Mouse (Mus musculus) limb, embryonic 11.5 days (tissue): Measurements from ENCODE around the gene Prkaca. TPM values are rescaled to one million over a fixed set of nuclear protein-coding genes. Genes with fewer than 3 reads are reported as not detected.

ENCODE experiments used
- ATAC-seq: fragments of 200-750 bp; cut with Nextera tagmentation; 2 replicates; pipeline ENCODE4 v1.8.0; 2017; ENCODE audit warnings: low read depth; ENCODE audit not compliant: insufficient number of reproducible peaks, low FRiP score, low TSS enrichment
- DNase-seq: peaks from one replicate; pipeline ENCODE4 v3.0.0-alpha.2; 2015; ENCODE audit warnings: low spot score
- H3K27ac ChIP-seq: fragments of 300-500 bp; sonication (generic); replicated peaks from 2 replicates; pipeline ENCODE4 v1.5.1; 2014; ENCODE audit warnings: low read depth, mild to moderate bottlenecking, low read length
- H3K27me3 ChIP-seq: fragments of 300-500 bp; sonication (generic); 2 replicates; pipeline ENCODE4 v1.6.1; 2014; ENCODE audit warnings: mild to moderate bottlenecking, low read length, mixed read lengths; ENCODE audit not compliant: control insufficient read depth, insufficient read depth
- H3K36me3 ChIP-seq: fragments of 300-500 bp; sonication (generic); 2 replicates; pipeline ENCODE4 v1.6.1; 2014; ENCODE audit warnings: mild to moderate bottlenecking, low read length, moderate library complexity, mixed read lengths; ENCODE audit not compliant: control insufficient read depth, insufficient read depth
- H3K4me1 ChIP-seq: fragments of 300-500 bp; sonication (generic); 2 replicates; pipeline ENCODE4 v1.6.1; 2014; ENCODE audit warnings: low read length, mixed read lengths; ENCODE audit not compliant: control insufficient read depth, insufficient read depth
- H3K4me2 ChIP-seq: fragments of 300-500 bp; sonication (generic); 2 replicates; pipeline ENCODE4 v1.6.1; 2014; ENCODE audit warnings: low read depth, mild to moderate bottlenecking, moderate library complexity; ENCODE audit not compliant: severe bottlenecking
- H3K4me3 ChIP-seq: fragments of 300-500 bp; sonication (generic); 2 replicates; pipeline ENCODE4 v1.5.1; 2014; ENCODE audit warnings: low read depth, low read length
- H3K9ac ChIP-seq: fragments of 300-500 bp; sonication (generic); 2 replicates; pipeline ENCODE4 v1.6.1; 2014; ENCODE audit warnings: mild to moderate bottlenecking, low read length
- H3K9me3 ChIP-seq: fragments of 300-500 bp; sonication (generic); 2 replicates; pipeline ENCODE4 v1.6.1; 2016; ENCODE audit warnings: low read length; ENCODE audit not compliant: control insufficient read depth
- WGBS: fragments of 180-500 bp; shearing (Covaris S2); extraction: QIAGEN DNeasy Blood & Tissue Kit; methylation state at CpG from one replicate; pipeline ENCODE4 v1.1.7; 2014; 5-methylcytosine and 5-hydroxymethylcytosine counted together
- polyA plus RNA-seq: library from polyadenylated mRNA; unstranded; fragments of >200 nt; fragmentation: Nextera tagmentation; extraction: Ambion mirVana; gene quantifications from 2 replicates; pipeline ENCODE4 v1.2.1, GENCODE M21; 2014

Gene Prkaca
- polyA plus RNA-seq, 1 experiment from 2014 or later: 156 TPM

DNA sequence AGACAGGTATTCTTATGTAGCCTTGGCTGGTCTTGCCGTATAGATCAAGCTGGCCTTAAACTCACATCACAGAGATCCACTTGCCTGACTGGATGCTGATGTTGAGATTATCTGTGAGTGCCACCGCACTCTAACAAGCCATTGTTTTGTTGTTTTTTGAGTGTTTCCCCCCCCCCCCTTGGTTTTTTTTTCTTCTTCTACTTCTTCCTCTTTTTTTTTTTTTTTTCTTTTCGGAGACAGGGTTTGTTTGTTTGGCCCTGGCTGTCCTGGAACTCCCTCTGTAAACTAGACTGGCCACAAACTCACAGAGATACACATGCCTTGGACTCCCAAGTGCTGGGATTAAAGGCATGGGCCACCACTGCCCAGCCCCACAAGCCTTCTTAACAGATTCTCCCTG, 21.2 kb downstream of the Prkaca start:
- H3K36me3 ChIP-seq: peaks cover 22% of the 10 kb centered on the region
- H3K4me1 ChIP-seq: peaks cover 8% of the 10 kb centered on the region
- no peak overlapping the region for H3K4me3 ChIP-seq
- no peaks in the 10 kb centered on the region for H3K9me3 ChIP-seq
- H3K27me3 ChIP-seq: no peaks in the 10 kb centered on the region
- ATAC-seq (no peak), DNase-seq (no peak)
- 88% methylated on average over 3 of the region's 3 CpGs for WGBS
- no peak overlapping the region for H3K4me2 ChIP-seq
- no peak overlapping the region for H3K27ac ChIP-seq
- H3K9ac ChIP-seq: no peak overlapping the region

DNA sequence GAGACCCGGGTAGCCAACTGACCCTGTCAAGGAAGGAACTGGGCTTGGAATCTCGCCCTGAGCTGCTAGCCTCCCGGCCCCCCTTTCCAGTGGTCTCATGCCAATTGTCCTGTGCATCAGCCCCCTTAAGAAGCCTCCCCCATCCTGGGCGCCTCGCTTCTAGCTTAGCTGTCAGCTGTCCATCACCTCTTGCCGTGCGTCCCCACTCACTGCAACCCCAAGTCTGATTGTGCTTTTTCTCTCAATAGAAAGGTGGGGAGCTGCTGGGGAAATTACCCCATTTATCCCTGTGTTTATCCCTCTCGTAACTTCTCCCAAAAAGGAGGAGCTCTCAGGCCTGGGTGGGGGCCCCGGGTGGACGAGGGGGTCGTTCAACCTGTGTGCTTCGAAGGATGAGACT, 23.2 kb downstream of the Prkaca start:
- no peak for DNase-seq
- H3K27ac ChIP-seq: no peak overlapping the region
- H3K9me3 ChIP-seq: no peaks in the 10 kb centered on the region
- H3K27me3 ChIP-seq: 0 out of 2 replicates have a peak, but pooled peaks cover 6% of the 10 kb centered on the region
- 16% methylated on average over 12 of the region's 12 CpGs for WGBS
- H3K4me1 ChIP-seq: peaks cover 16% of the 10 kb centered on the region
- H3K9ac ChIP-seq: peak overlapping the region; percentile 91; the same call in 1 of the 2 replicates
- peaks cover 20% of the 10 kb centered on the region for H3K36me3 ChIP-seq
- no peak for ATAC-seq
- H3K4me3 ChIP-seq: peak overlapping the region; percentile 76
- H3K4me2 ChIP-seq: peak overlapping the region; percentile 90

DNA sequence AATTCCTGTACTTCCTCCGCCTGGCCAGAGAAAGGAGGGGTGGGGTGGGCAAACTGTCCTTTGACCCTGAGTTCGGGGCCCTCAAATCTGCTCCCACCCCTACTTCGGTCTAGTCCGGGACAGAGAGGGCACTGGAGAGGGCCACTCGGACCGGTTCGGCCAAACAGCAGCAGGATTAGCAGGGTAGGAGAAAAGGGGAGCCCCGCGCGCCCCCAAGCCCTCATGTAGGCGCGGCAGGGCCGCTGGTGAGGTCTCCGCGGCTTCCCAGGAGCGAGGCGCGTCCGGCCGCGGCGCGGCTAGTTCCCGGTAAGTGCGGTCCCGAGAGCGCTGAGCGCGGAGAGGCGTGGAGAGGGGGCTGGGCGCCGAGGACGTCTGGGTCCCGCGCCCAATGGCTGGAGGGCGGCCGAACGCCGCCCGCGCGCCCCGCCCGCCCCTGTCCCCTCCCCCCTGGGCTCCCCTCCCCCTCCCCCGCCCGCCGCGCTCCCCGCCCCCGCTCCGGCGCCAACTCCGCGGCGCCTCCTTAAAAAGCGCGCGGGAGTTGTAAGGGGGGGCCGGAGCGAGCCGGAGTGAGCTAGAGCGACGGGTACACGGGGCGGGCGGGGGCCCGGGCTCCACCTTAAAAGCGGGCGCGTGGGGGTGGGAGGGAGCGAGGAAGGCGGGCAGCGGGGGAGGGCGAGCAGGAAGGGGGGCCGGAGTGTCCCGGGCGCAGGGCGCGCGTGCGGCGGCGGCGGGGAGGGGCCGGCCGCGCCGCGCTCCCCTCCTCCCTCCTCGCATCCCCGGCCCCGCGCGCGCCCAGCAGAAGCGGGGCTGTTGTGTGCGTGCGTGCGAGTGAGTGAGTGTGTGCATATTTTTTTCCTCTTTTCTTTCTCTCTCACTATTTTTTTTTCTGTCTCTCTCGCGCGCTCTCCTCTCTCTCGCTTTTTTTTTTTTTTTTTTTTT, 24.0 kb downstream of the Prkaca start:
- Histone ChIP-seq H3K36me3 (peaks cover 11% of the 10 kb centered on the region), H3K27ac (peak overlapping the region; percentile 97), H3K4me1 (peaks cover 19% of the 10 kb centered on the region), H3K9ac (peak overlapping the region; percentile 91), H3K9me3 (no peaks in the 10 kb centered on the region), H3K4me2 (peak overlapping the region; percentile 90), H3K4me3 (peak overlapping the region; percentile 76), H3K27me3 (0 out of 2 replicates have a peak, but pooled peaks cover 6% of the 10 kb centered on the region)
- DNase-seq: peak; percentile 88
- 0% methylated on average over 54 of the region's 103 CpGs for WGBS
- peak; percentile 74 for ATAC-seq

DNA sequence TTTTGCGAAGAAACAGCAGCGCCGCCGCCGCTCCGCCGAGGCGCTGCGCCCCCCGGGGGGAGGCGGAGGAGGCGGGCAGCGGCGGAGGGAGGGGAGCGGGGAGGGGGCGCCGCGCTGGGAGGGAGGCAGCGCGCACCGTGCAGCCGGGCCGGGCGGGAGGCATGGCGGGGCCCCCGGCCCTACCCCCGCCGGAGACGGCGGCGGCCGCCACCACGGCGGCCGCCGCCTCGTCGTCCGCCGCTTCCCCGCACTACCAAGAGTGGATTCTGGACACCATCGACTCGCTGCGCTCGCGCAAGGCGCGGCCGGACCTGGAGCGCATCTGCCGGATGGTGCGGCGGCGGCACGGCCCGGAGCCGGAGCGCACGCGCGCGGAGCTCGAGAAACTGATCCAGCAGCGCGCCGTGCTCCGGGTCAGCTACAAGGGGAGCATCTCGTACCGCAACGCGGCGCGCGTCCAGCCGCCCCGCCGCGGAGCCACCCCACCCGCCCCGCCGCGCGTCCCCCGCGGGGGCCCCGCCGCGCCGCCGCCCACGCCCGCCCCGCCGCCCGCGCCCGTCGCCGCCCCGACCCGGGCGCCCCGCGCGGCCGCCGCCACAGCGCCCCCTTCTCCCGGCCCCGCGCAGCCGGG, 24.8 kb downstream of the Prkaca start, which contains the start of gene Samd1:
Gene Samd1 (plus strand): TSS at position 162 of the 631 bp plus-strand sequence.
- under 1% methylated on average over 66 of the region's 112 CpGs for WGBS
- peaks cover 8% of the 10 kb centered on the region for H3K36me3 ChIP-seq
- H3K4me3 ChIP-seq: peak within 1 kb of the TSS; percentile 76
- H3K27ac ChIP-seq: peak within 1 kb of the TSS; percentile 97
- ATAC-seq: no peak
- 0 out of 2 replicates have a peak, but pooled peaks cover 6% of the 10 kb centered on the region for H3K27me3 ChIP-seq
- peak within 1 kb of the TSS; percentile 91 for H3K9ac ChIP-seq
- peak; percentile 65 for DNase-seq
- peaks cover 19% of the 10 kb centered on the region for H3K4me1 ChIP-seq
- H3K9me3 ChIP-seq: no peaks in the 10 kb centered on the region
- H3K4me2 ChIP-seq: peak within 1 kb of the TSS; percentile 90

DNA sequence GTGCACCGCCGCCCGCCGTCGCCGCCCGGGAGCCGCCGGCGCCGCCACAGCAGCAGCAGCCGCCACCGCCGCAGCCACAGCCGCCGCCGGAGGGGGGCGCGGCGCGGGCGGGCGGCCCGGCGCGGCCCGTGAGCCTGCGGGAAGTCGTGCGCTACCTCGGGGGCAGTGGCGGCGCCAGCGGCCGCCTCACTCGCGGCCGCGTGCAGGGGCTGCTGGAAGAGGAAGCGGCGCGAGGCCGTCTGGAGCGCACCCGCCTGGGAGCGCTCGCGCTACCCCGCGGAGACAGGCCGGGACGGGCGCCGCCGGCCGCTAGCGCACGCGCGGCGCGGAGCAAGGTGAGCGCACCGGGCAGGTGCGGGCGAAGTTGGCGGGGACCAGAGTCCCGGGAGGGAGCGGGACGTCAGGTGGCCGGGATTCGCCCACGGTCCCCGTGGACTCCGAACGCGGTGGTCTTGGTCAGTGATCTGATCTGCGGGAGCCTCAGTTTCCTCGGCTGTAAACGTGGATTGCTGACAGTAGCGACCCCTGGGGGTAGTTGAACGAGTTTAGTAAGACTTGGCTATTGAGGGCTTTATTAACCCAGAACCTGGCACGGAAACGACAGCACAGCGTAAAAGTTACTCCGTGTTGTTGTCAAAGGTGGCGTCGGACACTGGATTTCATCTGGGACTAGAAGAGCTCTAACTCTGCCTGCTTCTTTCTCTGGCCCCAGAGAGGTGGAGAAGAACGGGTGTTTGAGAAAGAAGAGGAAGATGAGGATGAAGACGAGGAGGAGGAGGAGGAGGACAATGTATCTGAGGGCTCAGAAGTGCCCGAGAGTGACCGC, 25.7 kb downstream of the Prkaca start:
- Histone ChIP-seq H3K36me3 (peaks cover 7% of the 10 kb centered on the region), H3K27ac (peak overlapping the region; percentile 97), H3K4me1 (peaks cover 19% of the 10 kb centered on the region), H3K9me3 (no peaks in the 10 kb centered on the region), H3K4me2 (peak overlapping the region; percentile 90), H3K27me3 (0 out of 2 replicates have a peak, but pooled peaks cover 6% of the 10 kb centered on the region), H3K9ac (peak overlapping the region; percentile 82), H3K4me3 (peak overlapping the region; percentile 76)
- WGBS: under 1% methylated on average over 68 of the region's 92 CpGs
- ATAC-seq: no peak
- DNase-seq: peak; percentile 78

DNA sequence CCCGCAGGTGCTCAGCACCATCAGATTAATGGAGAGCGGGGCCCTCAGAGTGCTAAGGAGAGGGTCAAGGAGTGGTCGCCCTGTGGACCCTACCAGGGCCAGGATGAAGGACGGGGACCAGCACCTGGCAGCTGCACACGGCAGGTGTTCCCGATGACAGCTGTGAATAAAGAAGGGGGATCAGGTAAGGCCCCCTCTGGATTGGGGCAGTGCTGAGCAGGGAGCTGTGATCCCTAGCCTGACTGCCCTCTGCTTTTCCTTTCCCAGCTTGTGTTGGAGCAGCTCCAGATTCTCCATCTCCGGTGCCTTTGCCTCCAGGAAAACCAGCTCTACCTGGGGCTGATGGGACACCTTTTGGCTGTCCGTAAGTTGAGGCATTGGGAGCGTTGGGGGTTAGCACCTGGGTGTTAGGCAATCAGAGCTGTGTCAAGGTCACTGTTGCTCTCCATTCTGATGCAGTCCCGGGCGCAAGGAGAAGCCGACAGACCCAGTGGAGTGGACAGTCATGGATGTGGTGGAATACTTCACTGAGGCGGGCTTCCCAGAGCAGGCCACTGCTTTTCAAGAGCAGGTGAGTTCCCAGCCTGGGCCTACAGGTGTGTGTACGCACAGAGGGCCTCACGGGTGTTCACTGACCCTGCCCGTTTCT, 26.4 kb downstream of the Prkaca start:
- 68% methylated on average over 16 of the region's 16 CpGs for WGBS
- Histone ChIP-seq H3K9me3 (no peaks in the 10 kb centered on the region), H3K27ac (no peak overlapping the region), H3K36me3 (peaks cover 7% of the 10 kb centered on the region; the same call in 1 of the 2 replicates), H3K9ac (peak overlapping the region; percentile 2), H3K4me1 (peaks cover 20% of the 10 kb centered on the region), H3K27me3 (0 out of 2 replicates have a peak, but pooled peaks cover 6% of the 10 kb centered on the region), H3K4me3 (peak overlapping the region; percentile 76), H3K4me2 (peak overlapping the region; percentile 90)
- DNase-seq: no peak
- no peak for ATAC-seq

DNA sequence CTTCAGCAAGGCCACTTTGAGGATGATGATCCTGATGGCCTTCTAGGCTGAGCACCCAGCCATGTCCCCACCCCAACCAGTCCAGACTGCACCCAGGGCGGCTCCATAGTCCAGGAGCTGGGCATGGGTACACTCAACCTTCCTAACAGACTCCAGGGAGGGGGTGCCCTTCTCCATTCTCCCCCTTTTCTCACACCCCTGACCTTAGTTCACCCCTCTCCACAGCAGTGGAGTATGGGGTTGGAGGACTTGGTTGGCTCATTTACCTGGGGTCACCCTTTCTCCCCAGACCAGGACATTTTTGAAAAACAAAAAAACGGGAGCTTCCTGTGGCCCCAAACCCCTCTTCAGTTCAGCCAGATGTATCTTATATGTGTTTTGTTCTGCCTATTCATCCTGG, 27.0 kb downstream of the Prkaca start:
- 92% methylated on average over 2 of the region's 2 CpGs for WGBS

More for the DNA sequence above, 27.0 kb downstream of the Prkaca start:
- Histone ChIP-seq H3K27ac (no peak overlapping the region), H3K36me3 (peaks cover 5% of the 10 kb centered on the region; the same call in 1 of the 2 replicates), H3K27me3 (0 out of 2 replicates have a peak, but pooled peaks cover 6% of the 10 kb centered on the region), H3K4me3 (peak overlapping the region; percentile 76), H3K9me3 (no peaks in the 10 kb centered on the region), H3K4me2 (no peak overlapping the region), H3K4me1 (peaks cover 23% of the 10 kb centered on the region), H3K9ac (0 out of 2 replicates have a peak overlapping the region, but pooled peaks have one; percentile 12)
- no peak for ATAC-seq
- DNase-seq: no peak
